Mouse (Mus musculus) layer of hippocampus, postnatal 25 days (tissue): ENCODE measurements around the gene Disc1. TPM values are rescaled to one million over a fixed set of nuclear protein-coding genes. Genes with fewer than 3 reads are reported as not detected.

Source experiments
- DNase-seq, 2 experiments: peaks; one replicate each; pipeline ENCODE4 v3.0.0; 2022; ENCODE audit warnings: mixed read lengths in 2 of 2, low spot score in 1 of 2; ENCODE audit errors: extremely low spot score in 1 of 2
- total RNA-seq, 2 experiments: library from RNA; stranded (reverse); gene quantifications; 2 replicates each; pipeline ENCODE4 v1.2.3; 2021

The Disc1 gene
- 1 to 10 TPM; 4.0 to 5.1 TPM for total RNA-seq

DNA sequence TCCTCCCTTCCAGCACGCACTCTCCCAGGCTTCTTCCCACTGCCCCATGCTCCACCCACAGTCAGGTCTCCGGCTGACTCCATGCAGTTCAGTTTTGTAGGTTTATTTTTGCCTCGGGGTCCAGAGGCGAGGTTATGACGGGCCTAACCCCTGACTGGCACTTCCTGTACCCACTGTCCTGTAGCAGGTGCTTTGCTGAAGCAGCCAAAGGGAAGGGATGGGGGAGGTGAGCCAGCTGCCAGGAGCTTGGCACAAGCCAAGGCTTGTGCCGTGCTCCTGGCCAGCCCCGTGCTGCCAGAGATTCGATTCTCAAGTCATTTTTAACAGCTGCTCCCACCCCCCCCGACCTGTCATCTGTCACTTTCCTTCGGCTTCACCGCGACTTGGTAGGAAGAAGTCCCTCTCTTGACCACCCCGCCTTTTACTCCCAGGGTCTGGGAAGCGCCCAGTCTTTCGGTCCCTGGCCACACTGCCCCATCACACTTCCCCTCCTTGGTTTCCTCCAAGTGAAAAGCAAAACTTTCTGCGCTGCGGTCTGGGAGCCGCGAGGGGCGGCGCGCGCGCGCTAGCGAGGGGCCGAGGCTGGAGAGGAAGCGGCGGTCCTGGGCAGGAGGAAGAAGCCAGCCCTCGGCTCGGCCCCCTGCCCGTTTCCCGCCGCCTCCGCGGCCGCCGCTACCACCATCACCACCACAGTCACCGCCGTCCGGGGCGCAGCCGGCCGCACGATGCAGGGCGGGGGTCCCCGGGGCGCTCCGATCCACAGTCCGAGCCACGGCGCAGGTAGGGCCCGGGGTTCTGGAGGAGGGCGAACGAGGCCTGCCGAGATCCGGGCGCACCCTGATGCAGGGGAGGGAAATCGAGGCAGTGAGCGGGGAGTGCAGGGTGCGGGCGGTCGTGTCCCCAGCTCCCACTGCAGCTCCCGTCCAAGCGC is at the start of gene Disc1:
Gene Disc1 (plus strand): TSS at position 691 of the 931 bp plus-strand sequence.
- no peak for DNase-seq

DNA sequence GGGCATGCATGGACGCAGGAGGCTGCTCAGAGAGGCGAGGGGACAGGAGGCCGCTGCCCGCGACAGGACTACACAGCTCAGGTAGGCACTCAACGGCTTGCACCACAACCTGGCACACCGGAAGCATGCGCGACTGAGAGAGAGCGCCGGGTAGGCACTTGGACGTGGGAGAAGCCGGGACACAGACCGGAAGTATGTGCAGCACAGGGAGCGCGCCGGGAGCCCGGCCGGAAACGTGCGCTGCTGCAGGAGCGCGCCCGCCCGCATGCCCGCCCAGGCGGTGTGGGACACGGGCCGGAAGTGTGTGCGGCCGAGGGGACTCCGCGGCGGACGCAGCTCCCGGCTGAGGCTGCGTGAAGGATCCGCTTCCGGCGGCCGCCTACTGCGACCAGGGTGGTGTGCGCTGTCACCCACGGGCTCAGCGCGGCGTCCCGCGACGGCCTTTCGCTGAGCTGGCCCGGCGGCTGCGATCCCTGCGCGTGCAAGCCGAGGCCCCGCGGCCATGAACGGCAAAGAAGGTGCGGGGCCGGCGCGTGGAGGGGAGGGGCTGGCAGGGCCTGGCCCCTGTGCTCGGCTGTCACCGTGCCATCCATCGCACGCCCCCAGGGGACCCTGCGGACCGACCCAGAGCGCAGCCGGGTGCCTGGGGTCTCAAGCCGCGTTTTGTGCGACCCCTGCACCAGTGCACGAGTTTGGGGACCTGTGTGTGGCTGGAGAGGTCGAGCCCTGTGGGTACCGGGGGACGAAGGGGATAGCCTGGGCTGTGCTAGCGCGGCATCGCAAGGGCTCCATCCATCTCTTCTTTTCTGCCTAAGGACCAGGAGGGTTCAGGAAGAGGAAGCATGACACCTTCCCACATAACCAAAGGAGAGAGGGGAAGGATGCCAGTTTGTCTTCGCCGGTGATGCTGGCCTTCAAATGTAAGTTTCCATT is 41.0 kb upstream of the Disc1 start, which contains the start of gene Tsnax:
Gene Tsnax (plus strand): TSS at position 303 of the 933 bp plus-strand sequence.
- DNase-seq: peak; percentile 77 to 87

DNA sequence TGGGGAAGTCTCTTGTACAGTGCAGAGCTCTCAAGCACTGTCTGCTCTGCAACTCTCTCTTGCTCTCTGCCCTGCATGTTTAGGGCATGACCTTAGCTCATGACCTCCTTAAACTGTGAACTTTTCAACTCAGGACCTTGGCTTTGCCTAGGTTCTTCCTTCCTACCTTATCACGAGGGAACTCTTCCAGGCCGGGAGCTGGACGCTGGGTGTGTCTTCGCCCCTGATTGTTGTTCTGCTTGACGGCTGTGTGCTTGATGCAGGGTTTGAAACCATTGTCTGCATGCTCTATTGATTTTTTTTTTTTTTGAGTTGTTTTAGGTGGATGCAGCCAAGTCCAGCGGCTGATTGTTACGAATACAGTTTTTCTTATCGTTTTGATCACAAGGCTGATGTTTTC is 29.9 kb upstream of the Disc1 start:
- DNase-seq: no peak

DNA sequence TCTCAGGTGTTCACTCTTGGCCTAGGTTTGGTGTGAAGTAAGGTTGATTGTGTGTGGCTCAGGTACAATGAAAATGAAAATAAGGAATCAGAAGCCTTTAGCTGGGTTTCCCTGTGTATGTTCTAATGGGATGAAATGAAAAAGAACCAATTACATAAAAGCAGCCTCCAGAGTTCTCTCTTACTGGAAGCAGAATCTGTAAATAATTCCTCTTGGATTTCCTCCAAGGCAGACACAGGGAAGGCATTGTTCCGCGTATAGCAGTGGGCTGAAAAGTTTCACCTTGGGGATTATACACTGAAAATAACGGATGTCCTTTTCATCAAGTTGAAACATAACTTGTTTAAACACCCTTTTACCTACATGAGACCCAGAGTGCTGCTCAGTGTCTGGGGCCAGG is 26.8 kb upstream of the Disc1 start:
- DNase-seq: no peak

DNA sequence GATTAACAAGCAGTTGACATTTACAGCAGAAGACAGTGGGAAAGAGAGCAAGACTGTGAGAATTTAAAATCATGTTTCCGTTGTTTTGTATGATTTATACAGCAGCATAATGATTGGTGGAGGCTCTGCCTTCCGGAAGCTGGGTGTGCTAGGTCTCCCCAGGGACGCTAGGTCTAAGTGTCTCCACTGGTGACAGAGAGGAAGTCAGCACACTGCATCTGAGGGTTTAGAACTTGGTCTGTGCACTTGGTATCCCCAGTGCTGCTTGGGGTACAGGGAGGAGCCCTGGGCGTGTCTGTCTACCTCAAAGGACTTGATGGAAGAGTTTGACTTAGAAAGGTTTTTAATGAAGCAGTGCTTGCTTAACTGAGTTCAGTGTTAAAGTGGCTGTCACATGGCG is 25.2 kb upstream of the Disc1 start:
- DNase-seq: no peak

DNA sequence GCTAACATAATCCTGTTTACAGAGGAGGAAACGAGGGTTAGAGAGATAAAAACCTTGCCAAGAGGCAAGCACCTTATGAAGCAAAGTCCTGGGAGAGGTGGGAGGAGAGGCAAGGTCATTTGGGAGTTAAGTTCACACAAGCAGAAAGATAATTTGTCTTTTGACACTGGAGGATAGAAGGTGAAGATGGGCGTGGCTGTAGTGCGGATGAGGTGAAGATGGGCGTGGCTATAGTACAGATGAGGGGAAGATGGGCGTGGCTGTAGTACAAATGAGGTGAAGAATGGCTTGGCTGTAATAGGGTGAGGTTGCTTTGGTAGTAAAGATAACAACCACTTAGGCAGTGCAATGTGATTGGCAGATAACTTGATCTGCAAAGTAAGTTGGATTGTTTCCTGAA is 22.7 kb upstream of the Disc1 start:
- no peak for DNase-seq

DNA sequence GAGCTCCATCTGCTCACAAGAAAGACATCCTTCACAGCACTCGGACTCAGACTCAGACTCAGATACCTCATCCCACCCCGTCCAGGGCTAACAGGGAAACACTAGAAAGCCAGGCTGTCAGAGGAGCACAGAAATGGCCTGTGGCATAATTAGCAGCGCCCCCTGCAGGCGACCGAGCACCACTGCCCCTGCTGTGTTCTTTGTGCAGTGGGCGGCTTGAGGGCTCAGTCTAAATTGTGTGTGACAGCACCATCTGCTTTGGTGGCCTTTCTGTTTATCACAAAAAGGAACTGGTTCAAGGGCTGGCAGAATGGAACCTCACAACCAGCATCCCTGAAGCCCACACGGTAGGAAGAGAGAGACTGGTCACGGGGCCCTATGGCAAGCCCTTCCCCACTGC is 19.3 kb upstream of the Disc1 start:
- DNase-seq: peak; percentile 55 to 84

DNA sequence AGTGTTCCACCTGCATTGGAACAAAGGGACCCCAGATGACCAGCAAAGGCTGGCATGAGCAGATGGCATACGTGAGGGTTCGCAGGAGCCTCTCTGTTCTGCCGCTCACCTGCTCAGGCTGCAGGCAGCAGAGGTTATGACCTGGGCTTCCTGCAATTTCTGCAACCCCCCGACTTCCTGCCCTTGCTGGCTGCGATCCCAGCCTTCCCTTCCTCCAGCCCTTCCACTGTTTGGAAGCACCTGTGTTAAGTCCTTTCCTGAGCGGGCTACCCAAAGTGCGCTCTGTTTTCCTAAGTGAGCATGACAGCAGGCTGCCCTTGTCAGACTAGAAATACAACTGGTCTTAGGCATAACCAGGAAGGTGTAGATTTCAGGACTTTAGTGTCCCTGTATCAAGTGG is 16.9 kb upstream of the Disc1 start:
- DNase-seq: no peak

DNA sequence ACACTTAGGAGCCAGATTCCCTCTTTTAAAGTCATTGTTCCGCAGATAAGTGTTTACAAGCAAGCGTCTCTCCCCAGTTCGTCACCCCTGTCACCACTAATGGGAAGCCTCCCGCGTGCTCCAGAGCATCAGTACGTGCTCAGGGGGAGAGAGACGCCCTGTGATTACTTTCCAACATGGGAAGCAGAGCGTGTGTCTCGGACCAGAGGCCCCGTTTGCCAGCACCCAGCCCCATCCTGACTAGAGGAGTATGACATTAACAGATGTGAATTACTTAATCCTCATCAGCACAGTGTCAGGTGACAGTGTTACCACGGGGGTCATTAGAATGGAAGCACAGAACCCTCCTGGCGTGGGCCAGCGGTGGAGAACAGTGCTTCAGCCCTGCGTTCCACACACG is 15.3 kb upstream of the Disc1 start:
- no peak for DNase-seq

DNA sequence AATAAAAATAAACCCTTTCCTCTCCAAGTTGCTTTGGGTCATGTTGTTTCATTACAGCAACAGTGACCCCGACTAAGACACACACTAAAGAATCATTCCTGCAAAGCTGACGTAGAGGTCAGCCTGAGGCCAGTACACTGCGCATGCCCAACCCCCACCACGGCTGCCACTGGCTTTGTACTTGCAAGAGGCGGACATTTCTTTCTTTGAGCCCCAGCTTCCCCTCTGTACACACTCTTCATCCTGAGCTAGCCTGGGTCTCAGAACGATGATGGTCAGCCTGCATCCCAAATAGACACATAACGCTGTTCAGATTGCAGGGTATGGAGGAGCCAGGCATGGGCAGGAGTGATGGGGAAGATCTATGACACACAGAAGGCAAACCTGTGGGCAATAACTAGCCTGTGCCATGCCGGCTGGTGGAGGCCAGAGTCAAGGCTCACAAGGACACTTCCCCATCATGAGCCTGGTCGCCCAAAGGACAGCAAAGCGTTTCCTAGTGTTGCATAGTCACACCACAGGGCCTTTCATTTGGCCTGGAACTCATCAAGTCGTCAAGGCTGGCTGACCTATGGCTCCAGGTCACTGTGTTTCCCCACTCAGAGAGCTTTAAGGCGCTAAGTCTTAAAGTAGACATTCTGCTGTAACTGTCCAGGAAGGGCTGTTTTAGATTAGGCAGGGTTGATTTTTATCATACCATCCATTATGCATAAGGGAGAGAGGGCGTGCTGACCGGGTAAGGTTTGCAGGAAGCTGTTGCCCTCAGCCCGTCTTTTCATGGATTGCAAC is 13.2 kb upstream of the Disc1 start:
- no peak for DNase-seq

DNA sequence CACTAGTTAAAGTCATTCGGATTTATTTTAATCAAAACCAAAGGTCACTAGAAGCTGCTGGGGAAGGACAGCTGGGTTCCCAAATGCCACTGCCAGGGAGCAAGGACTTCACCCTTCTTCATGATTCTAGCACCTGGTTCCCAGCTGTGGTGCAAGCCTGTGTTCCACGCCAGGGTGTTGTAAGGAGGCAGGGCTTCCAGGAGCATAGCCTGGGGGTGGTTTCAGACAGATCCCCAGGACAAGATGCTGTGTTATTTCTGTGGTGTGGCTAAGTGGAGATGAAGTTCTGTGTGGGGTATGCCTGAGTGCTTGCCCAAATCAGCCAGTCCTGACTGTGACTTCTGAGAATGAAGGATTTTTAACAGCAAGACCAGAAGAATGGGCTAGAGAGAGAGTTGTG is 12.5 kb upstream of the Disc1 start:
- no peak for DNase-seq

DNA sequence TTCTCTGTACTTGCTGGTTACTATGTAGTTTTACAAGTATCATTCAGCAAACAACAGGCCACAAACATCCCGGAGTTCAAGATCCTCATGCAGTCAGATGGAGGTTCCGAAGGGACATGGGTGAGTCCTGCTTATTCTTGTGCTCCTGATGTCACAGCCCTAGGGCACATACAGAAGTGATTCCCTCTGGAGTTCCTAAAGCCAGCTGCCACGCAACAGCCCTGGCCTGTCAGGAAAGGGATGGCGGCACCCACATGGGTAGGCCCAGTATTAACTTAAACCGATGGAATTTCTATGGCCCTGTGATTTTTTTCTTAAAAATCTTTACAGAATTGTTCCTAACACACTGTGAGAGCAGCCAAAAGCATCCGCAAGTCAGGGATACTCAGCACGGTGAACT is 10.6 kb upstream of the Disc1 start:
- no peak for DNase-seq

DNA sequence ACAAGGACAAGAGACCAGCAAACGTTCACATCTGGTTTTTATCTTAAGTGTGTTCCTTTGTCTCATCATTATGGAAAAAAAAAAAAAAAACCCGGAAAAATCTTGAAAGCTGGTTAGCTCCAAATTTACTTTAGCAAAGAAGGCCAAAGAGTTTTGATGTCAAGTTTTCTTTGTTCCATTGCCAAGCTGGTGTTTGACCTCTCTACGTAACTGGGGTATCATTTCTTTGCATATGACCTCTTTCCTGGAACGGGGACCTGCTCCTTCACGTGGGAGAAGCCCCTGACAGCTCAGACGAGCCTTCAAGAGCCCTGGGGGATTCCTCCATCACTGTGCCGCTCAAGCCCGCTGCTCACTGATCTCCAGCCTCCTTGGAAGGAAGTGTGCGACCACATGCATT is 10.1 kb upstream of the Disc1 start:
- no peak for DNase-seq

DNA sequence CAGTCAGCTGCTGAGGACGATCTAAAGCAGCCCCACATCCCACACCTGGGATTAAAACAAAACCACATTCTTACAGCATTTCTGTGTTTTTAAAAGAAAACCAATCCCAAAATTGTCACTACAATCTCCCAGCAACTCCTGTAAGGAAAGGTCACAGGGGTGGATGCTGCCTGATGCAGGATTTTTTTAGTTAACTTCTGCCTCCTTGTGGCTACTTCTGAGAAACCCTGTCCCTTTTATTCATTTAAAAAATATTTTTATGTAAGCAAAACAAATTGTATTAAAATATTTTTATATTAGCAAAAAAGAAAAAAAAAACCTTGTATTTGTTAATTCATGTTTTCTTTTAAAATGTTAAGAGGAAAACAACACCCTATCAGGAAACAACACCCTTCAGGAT is 8.2 kb upstream of the Disc1 start:
- no peak for DNase-seq

DNA sequence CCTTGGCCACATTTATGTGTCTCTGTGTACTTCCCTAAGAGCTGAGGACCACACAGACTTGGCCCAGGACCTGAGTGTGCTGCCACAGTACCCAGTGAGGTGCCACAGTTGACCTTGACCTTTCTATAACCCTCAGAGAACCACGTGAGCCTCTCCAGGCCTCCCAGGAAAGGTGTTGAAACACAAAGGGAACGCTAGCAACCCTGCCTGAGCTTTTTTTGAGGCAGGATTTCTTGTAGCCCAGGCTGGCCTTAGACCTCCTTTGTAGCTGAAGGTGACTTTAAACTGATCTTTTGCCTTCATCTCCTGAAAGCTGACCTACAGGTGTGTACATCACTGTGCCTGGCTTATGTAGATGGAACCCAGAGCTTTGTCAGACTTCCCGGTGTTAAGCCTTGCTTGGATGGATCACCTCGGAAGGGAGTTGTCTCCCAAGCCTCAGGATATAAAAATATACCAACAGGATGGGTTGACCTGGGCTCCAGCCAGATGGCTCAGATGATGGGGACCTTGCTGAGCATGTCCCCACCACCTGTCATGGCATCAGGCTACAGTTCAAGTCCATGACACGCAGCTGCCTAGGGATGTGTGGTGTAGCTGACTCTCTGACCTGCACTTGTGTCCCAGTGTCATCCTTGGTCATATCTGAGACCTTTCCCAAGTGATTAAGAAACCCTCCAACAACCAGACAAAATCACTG is 4.8 kb upstream of the Disc1 start:
- no peak for DNase-seq

DNA sequence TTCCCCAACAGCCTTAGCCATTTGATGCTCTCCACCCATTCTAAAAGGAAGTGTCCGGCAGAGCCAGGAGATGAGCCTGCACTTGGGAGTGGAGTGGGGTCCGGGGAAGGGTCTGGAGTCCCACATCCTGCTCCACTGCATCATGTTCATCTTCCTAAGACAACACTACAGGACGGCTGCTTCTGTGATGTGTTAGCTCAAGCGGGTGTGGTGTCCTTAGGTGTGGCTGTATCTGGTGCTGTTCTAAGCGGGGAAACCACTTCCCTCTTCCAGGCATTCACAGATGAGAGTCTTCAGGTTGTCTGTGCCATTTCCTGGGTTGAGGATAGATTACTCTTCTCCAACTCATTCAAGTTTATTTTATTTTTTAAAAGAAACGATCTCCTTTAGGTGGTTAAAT is 4.2 kb upstream of the Disc1 start:
- no peak for DNase-seq

DNA sequence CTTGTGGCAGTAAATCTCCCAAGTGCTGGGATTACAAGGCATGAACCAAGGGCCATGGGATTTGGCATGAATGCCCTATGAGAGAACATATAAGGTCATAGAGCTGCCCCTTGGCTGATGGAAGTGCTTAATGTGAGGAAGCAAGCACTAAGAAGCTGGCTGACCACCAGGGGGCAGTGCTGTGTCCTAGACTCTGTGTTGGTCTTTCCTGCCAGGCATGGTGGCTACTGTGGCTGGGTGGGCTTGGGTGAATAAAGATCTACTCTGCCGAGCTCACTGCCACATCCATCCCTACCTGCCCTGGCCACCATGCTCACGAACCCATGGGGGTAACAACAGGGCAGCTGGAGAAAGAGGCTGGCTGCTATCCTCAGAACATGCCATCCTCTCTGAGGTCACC is 2.0 kb upstream of the Disc1 start:
- peak; percentile 62 to 91 for DNase-seq

DNA sequence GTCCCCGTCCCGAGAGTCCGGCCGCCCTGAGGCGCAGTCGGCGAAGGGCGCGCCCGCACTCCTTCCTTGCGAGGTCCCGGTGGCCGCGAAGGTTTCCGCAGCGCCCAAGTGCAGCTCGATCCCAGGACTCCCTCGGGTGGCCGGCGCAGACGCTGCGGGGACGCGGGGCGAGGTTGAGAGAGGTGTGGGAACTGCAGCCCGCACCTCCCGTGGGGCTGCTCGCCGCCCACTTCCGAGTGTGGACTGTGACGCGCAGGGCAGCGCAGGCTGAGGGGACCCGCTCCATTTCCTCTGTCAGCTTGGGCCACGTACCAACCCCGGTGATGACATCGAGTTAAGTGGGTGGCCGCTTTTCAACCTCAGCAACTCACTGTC is 428 bp downstream of the Disc1 start:
- peak in 1 of 2 experiments; percentile 36 for DNase-seq

DNA sequence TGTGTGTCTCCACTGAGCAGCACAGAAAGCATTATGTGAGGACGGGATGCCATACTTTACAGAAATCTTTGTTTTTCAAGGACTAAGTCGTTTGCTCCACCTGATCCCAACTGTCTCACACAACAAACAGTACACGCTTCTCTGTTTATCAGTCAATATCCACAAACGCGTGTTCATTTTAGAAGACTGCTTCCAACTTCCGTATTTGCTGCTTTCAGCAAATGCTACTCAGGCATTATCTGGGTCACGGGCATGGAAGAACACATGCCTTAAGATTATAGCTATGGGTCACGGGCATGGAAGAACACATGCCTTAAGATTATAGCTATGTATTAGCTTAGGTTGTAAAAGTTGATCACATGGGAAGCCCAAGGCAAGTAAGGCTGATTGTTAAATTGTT is 6.9 kb downstream of the Disc1 start:
- DNase-seq: no peak

DNA sequence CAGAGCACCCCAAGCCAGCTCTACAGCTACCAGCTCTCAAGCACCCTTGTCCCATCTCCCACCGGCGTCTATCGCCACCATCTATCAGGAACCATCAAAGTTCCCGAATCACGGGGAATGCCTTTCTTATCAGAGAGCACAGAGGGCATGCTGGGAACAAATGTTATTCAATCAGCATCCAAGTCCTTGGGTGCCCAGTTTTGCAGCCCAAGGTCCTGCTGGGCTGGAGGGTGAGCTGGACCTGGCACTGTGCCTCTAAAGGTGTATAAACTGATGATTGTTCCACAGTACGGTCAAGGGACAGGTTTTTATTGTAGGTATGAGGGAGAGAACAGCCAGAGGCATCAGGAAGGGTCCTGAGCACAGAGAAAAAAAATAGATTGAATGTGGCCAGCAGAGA is 11.6 kb downstream of the Disc1 start:
- DNase-seq: no peak
